Mouse (Mus musculus) layer of hippocampus, adult 18-20 months (tissue): Measurements from ENCODE around the gene Capn5. TPM values are rescaled to one million over a fixed set of nuclear protein-coding genes. Genes with fewer than 3 reads are reported as not detected.
A peak's percentile ranks its signal among the peaks of the same experiment; 100 is the strongest.
"Not testable (repeated sequence)": the region's sequence is repeated elsewhere in the genome, so short reads cannot be mapped to it uniquely, and the experiment has no call there.

Experiments used
- DNase-seq, 2 experiments: peaks; one replicate each; pipeline ENCODE4 v3.0.0; 2022; ENCODE audit warnings: low spot score in 2 of 2
- long read RNA-seq: library from polyadenylated mRNA; stranded (forward); transcript quantifications from one replicate; pipeline ENCODE4 v2.0.0, GENCODE M21; 2021
- total RNA-seq, 2 experiments: library from RNA; stranded (reverse); gene quantifications; 2 replicates each; pipeline ENCODE4 v1.2.3; 2021

Capn5 gene
- 10 to 100 TPM; 43.4 to 47.4 TPM for total RNA-seq
- long read RNA-seq, full-length matches to known transcripts = 58 of 75 reads
- long read RNA-seq, partial matches to known transcripts = 8 of 75 reads
- long read RNA-seq, other reads (novel, unspliced or antisense) = 9 of 75 reads

GRCm38 (mm10) chr7:98177929-98178559 is at the start of gene Capn5:
Capn5 (minus strand) TSS chr7:98178274.
- peak in 1 of 2 experiments; percentile 55 for DNase-seq

- no peak for DNase-seq
These were observed 45.7 kb upstream of the Capn5 start for GRCm38 (mm10) chr7:98223796-98224195.

GRCm38 (mm10) chr7:98216713-98217112 is 38.6 kb upstream of the Capn5 start:
- DNase-seq = no peak

GRCm38 (mm10) chr7:98202946-98203345 is 24.9 kb upstream of the Capn5 start:
- no peak for DNase-seq

GRCm38 (mm10) chr7:98201493-98202028 is 23.5 kb upstream of the Capn5 start:
- no peak for DNase-seq

- DNase-seq = no peak
These were observed 22.3 kb upstream of the Capn5 start for GRCm38 (mm10) chr7:98200396-98200795.

- DNase-seq = no peak
These were observed 21.3 kb upstream of the Capn5 start, which contains the start of gene B3gnt6 for GRCm38 (mm10) chr7:98199381-98199780. B3gnt6 (minus strand) TSS chr7:98199481.

GRCm38 (mm10) chr7:98195151-98195801 is 17.2 kb upstream of the Capn5 start:
- no peak for DNase-seq

- no peak for DNase-seq
These were observed 16.1 kb upstream of the Capn5 start for GRCm38 (mm10) chr7:98194026-98194792.

GRCm38 (mm10) chr7:98193515-98194025 is 15.5 kb upstream of the Capn5 start:
- peak in 1 of 2 experiments; percentile 30 for DNase-seq

GRCm38 (mm10) chr7:98191571-98192250 is 13.6 kb upstream of the Capn5 start:
- no peak for DNase-seq

GRCm38 (mm10) chr7:98190578-98190977 is 12.5 kb upstream of the Capn5 start:
- DNase-seq = no peak

- DNase-seq = no peak
These were observed 11.7 kb upstream of the Capn5 start for GRCm38 (mm10) chr7:98189745-98190144.

GRCm38 (mm10) chr7:98188680-98189079 is 10.6 kb upstream of the Capn5 start:
- DNase-seq = no peak

GRCm38 (mm10) chr7:98188238-98188637 is 10.2 kb upstream of the Capn5 start:
- no peak for DNase-seq

GRCm38 (mm10) chr7:98187332-98187731 is 9.3 kb upstream of the Capn5 start:
- not testable (repeated sequence) for DNase-seq

- peak in 1 of 2 experiments; percentile 44 for DNase-seq
These were observed 8.6 kb upstream of the Capn5 start for GRCm38 (mm10) chr7:98186637-98187036.

GRCm38 (mm10) chr7:98185326-98185725 is 7.3 kb upstream of the Capn5 start:
- DNase-seq = peak in 1 of 2 experiments; percentile 38

- no peak for DNase-seq
These were observed 622 bp upstream of the Capn5 start for GRCm38 (mm10) chr7:98178560-98179231.

GRCm38 (mm10) chr7:98177566-98177928 is 527 bp downstream of the Capn5 start:
- no peak for DNase-seq
